Mouse (Mus musculus): ENCODE results near the gene Adprhl1. TPM values are rescaled to one million over a fixed set of nuclear protein-coding genes. Genes with fewer than 3 reads are reported as not detected.

The Adprhl1 gene
- total and polyA plus RNA-seq, 3 experiments: not detected

DNA sequence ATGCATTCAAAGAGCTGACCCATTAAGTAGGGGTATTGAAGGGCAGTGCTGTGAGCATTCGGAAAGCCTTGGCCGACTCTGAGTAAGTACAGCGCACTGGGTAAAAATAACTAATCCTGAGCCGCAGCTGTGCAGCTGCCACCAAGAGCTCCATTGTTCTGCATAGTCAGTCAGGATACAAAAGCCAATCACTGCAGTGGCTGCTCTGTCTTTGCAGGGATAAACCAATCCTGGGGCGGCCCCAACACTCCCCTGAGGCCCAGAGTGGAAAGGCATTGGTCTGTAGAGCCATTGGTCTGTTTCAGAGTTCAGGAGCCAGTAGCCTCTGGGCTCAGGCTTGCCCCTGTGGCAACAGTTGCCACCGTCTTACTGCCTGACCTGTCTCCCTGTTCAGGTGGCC lies 27.7 kb downstream of the Adprhl1 start:
- dilution Hi-C loops (cut with MboI; ENCODE audit: extremely low pct_ligation_motif_present, extremely low pct_unique_long_range_greater_than_20kb, low sequenced_read_pairs) (no loop called here), in situ Hi-C loops (cut with MboI; ENCODE audit: low pct_ligation_motif_present, low pct_unique_long_range_greater_than_20kb, low sequenced_read_pairs) (no loop called here)

GRCm38 (mm10) chr8:13224426-13224825 lies 29.5 kb downstream of the Adprhl1 start:
- Histone ChIP-seq H3K36me3 (replicated peaks in 1 of 2; ENCODE audit: control insufficient read depth in 1 of 2, insufficient read depth in 1 of 2, low read length in 1 of 2) (no peaks in the 10 kb centered on the region), H3K27me3 (replicated peaks) (peaks cover 94% of the 10 kb centered on the region), H3K9ac (ENCODE audit: insufficient read depth, low read depth) (no peak overlapping the region), H3K4me3 (replicated peaks in 1 of 3; ENCODE audit: low read depth in 2 of 3, low read length in 2 of 3, poor library complexity in 1 of 3) (no peak overlapping the region), H3K9me3 (replicated peaks; ENCODE audit: low read length) (peaks cover 2% of the 10 kb centered on the region), H3K27ac (ENCODE audit: insufficient read depth, low read depth) (no peak overlapping the region), H3K79me2 (replicated peaks; ENCODE audit: control insufficient read depth, extremely low read depth, insufficient read depth, poor library complexity, severe bottlenecking) (no peaks in the 10 kb centered on the region), H3K4me2 (ENCODE audit: insufficient read depth, low read depth, poor library complexity, severe bottlenecking) (no peak overlapping the region), H3K4me1 (ENCODE audit: control insufficient read depth in 1 of 2, insufficient read depth in 2 of 2) (peaks cover 14 to 33% of the 10 kb centered on the region in 2 experiments)
- no peak for DNase-seq (ENCODE audit: extremely low read depth)
- no peak for TF ChIP-seq MYC (IDR thresholded peaks at IDR 0.05; ENCODE audit: low read depth, low read length)
- no peak for TF ChIP-seq MXI1 (IDR thresholded peaks at IDR 0.05; ENCODE audit: low read depth, low read length)
- TF ChIP-seq POLR2A (IDR thresholded peaks at IDR 0.05; ENCODE audit: low read depth, low read length): no peak
- no peak for TF ChIP-seq ZKSCAN1 (IDR thresholded peaks at IDR 0.05; ENCODE audit: borderline replicate concordance, low read depth, low read length)
- TF ChIP-seq CTCF (conservative IDR thresholded peaks at IDR 0.05 in 1 of 2, IDR thresholded peaks at IDR 0.05 in 1 of 2; ENCODE audit: low read depth in 2 of 2, low read length in 2 of 2): no peak
- TF ChIP-seq POLR2AphosphoS2 (IDR thresholded peaks at IDR 0.05; ENCODE audit: low read depth, low read length): no peak
- no peak for TF ChIP-seq ZC3H11A (IDR thresholded peaks at IDR 0.05; ENCODE audit: low read depth, low read length)
- TF ChIP-seq HCFC1 (IDR thresholded peaks at IDR 0.05; ENCODE audit: low read depth, low read length): no peak
- no peak for TF ChIP-seq ZNF384 (IDR thresholded peaks at IDR 0.05; ENCODE audit: low read depth, low read length)
- no peak for TF ChIP-seq USF2 (conservative IDR thresholded peaks at IDR 0.05; ENCODE audit: low read depth, low read length)
- no peak for TF ChIP-seq BHLHE40 (IDR thresholded peaks at IDR 0.05; ENCODE audit: low read depth, low read length)
- no peak for TF ChIP-seq MEF2A (IDR thresholded peaks at IDR 0.05; ENCODE audit: borderline replicate concordance, low read depth, low read length)
- no peak for TF ChIP-seq CHD1 (IDR thresholded peaks at IDR 0.05; ENCODE audit: low read depth, low read length)
- no peak for TF ChIP-seq RAD21 (IDR thresholded peaks at IDR 0.05; ENCODE audit: low read depth, low read length)
- no peak for TF ChIP-seq GABPA (IDR thresholded peaks at IDR 0.05; ENCODE audit: insufficient replicate concordance, low read depth, low read length)
- TF ChIP-seq MAZ (IDR thresholded peaks at IDR 0.05; ENCODE audit: low read depth, low read length): no peak
- no peak for TF ChIP-seq ETS1 (conservative IDR thresholded peaks at IDR 0.05; ENCODE audit: low read depth, low read length)
- no peak for TF ChIP-seq RCOR1 (conservative IDR thresholded peaks at IDR 0.05; ENCODE audit: low read depth, low read length)
- TF ChIP-seq MAFK (IDR thresholded peaks at IDR 0.05; ENCODE audit: insufficient replicate concordance, low read length): no peak
- dilution Hi-C loops (cut with MboI; ENCODE audit: extremely low pct_ligation_motif_present, extremely low pct_unique_long_range_greater_than_20kb, low sequenced_read_pairs): no loop called here
- in situ Hi-C loops (cut with MboI; ENCODE audit: low pct_ligation_motif_present, low pct_unique_long_range_greater_than_20kb, low sequenced_read_pairs): loop anchor here (25.0 kb wide), 1 partner anchor 237 kb away; no protein-coding TSS in a partner anchor

More for the DNA sequence above, 27.7 kb downstream of the Adprhl1 start:
- peak overlapping the region; percentile 7; the same call in 1 of the 2 replicates for H3K4me2 ChIP-seq (ENCODE audit: insufficient read depth, low read depth, poor library complexity, severe bottlenecking)
- peaks cover 98% of the 10 kb centered on the region for H3K27me3 ChIP-seq (replicated peaks)
- H3K9me3 ChIP-seq (replicated peaks; ENCODE audit: low read length): peaks cover 2% of the 10 kb centered on the region
- no peak overlapping the region for H3K27ac ChIP-seq (ENCODE audit: insufficient read depth, low read depth)
- no peak overlapping the region for H3K4me3 ChIP-seq (replicated peaks in 1 of 3; ENCODE audit: low read depth in 2 of 3, low read length in 2 of 3, poor library complexity in 1 of 3)
- peaks cover 11 to 26% of the 10 kb centered on the region in 2 experiments for H3K4me1 ChIP-seq (ENCODE audit: control insufficient read depth in 1 of 2, insufficient read depth in 2 of 2)
- H3K79me2 ChIP-seq (replicated peaks; ENCODE audit: control insufficient read depth, extremely low read depth, insufficient read depth, poor library complexity, severe bottlenecking): no peaks in the 10 kb centered on the region
- TF ChIP-seq JUN (IDR thresholded peaks at IDR 0.05; ENCODE audit: insufficient read depth, low read depth, low read length) (no peak), ZC3H11A (IDR thresholded peaks at IDR 0.05; ENCODE audit: low read depth, low read length) (no peak), TCF12 (IDR thresholded peaks at IDR 0.05; ENCODE audit: low read depth, low read length) (peak; percentile 45; the same call in 1 of the 2 replicates), NELFE (IDR thresholded peaks at IDR 0.05; ENCODE audit: low read depth, low read length) (no peak), EP300 (IDR thresholded peaks at IDR 0.05; ENCODE audit: low read length) (peak; percentile 43; the same call in 1 of the 2 replicates), MEF2A (IDR thresholded peaks at IDR 0.05; ENCODE audit: borderline replicate concordance, low read depth, low read length) (peak; percentile 76; the same call in 1 of the 2 replicates), IRF4 (IDR thresholded peaks at IDR 0.05; ENCODE audit: low read depth, low read length) (peak; percentile 47; the same call in 1 of the 2 replicates), CHD2 (IDR thresholded peaks at IDR 0.05; ENCODE audit: low read length) (0 out of 2 replicates have a peak, but pooled peaks have one; percentile 21), GABPA (IDR thresholded peaks at IDR 0.05; ENCODE audit: insufficient replicate concordance, low read depth, low read length) (no peak), POLR2AphosphoS2 (IDR thresholded peaks at IDR 0.05; ENCODE audit: low read depth, low read length) (no peak), SIN3A (IDR thresholded peaks at IDR 0.05; ENCODE audit: low read length) (0 out of 2 replicates have a peak, but pooled peaks have one; percentile 26), HCFC1 (IDR thresholded peaks at IDR 0.05; ENCODE audit: low read depth, low read length) (no peak), BHLHE40 (IDR thresholded peaks at IDR 0.05; ENCODE audit: low read depth, low read length) (0 out of 2 replicates have a peak, but pooled peaks have one; percentile 23), CHD1 (IDR thresholded peaks at IDR 0.05; ENCODE audit: low read depth, low read length) (no peak), ETS1 (conservative IDR thresholded peaks at IDR 0.05; ENCODE audit: low read depth, low read length) (no peak)
- H3K9ac ChIP-seq (ENCODE audit: insufficient read depth, low read depth): no peak overlapping the region
- peak; percentile 76 for DNase-seq (ENCODE audit: extremely low read depth)
- no peaks in the 10 kb centered on the region for H3K36me3 ChIP-seq (replicated peaks in 1 of 2; ENCODE audit: control insufficient read depth in 1 of 2, insufficient read depth in 1 of 2, low read length in 1 of 2)

All from CH12.LX (cell line).